Mouse (Mus musculus) thymus, postnatal 4 days (tissue): Measurements from ENCODE around the gene BC107364.
"Not testable (repeated sequence)": the region's sequence is repeated elsewhere in the genome, so short reads cannot be mapped to it uniquely, and the experiment has no call there.

Experiments
- DNase-seq: peaks from one replicate; pipeline ENCODE4 v3.0.0; 2021

BC107364 gene

GRCm38 (mm10) chr3:96452262-96452661 lies at the start of gene BC107364:
Gene BC107364 (minus strand): TSS chr3:96452306.
- not testable (repeated sequence) for DNase-seq

- peak; percentile 89 for DNase-seq
Measured at GRCm38 (mm10) chr3:96501391-96502115, 49.4 kb upstream of the BC107364 start.

- DNase-seq, result peak; percentile 92
Measured at GRCm38 (mm10) chr3:96500691-96501265, 48.7 kb upstream of the BC107364 start.

GRCm38 (mm10) chr3:96500289-96500621 lies 48.1 kb upstream of the BC107364 start:
- peak; percentile 92 for DNase-seq

- DNase-seq, result peak; percentile 86
Measured at GRCm38 (mm10) chr3:96499481-96500288, 47.6 kb upstream of the BC107364 start.

GRCm38 (mm10) chr3:96498476-96499245 lies 46.6 kb upstream of the BC107364 start:
- DNase-seq, result no peak

GRCm38 (mm10) chr3:96497451-96498028 lies 45.4 kb upstream of the BC107364 start:
- peak; percentile 88 for DNase-seq

- not testable (repeated sequence) for DNase-seq
Measured at GRCm38 (mm10) chr3:96496620-96497275, 44.6 kb upstream of the BC107364 start.

GRCm38 (mm10) chr3:96496216-96496615 lies 44.1 kb upstream of the BC107364 start:
- DNase-seq, result no peak

GRCm38 (mm10) chr3:96495490-96496210 lies 43.5 kb upstream of the BC107364 start:
- no peak for DNase-seq

GRCm38 (mm10) chr3:96494912-96495311 lies 42.8 kb upstream of the BC107364 start:
- no peak for DNase-seq

- not testable (repeated sequence) for DNase-seq
Measured at GRCm38 (mm10) chr3:96494456-96494855, 42.4 kb upstream of the BC107364 start.

- DNase-seq, result not testable (repeated sequence)
Measured at GRCm38 (mm10) chr3:96489636-96490035, 37.5 kb upstream of the BC107364 start.

GRCm38 (mm10) chr3:96488907-96489629 lies 37.0 kb upstream of the BC107364 start:
- not testable (repeated sequence) for DNase-seq

GRCm38 (mm10) chr3:96488290-96488906 lies 36.3 kb upstream of the BC107364 start:
- not testable (repeated sequence) for DNase-seq

GRCm38 (mm10) chr3:96487596-96488289 lies 35.6 kb upstream of the BC107364 start:
- DNase-seq, result peak; percentile 81

- not testable (repeated sequence) for DNase-seq
Measured at GRCm38 (mm10) chr3:96486828-96487559, 34.9 kb upstream of the BC107364 start.

GRCm38 (mm10) chr3:96486064-96486827 lies 34.1 kb upstream of the BC107364 start:
- DNase-seq, result not testable (repeated sequence)
